Mouse (Mus musculus): ENCODE data around the gene Dtnbp1.

Dtnbp1 gene

DNA sequence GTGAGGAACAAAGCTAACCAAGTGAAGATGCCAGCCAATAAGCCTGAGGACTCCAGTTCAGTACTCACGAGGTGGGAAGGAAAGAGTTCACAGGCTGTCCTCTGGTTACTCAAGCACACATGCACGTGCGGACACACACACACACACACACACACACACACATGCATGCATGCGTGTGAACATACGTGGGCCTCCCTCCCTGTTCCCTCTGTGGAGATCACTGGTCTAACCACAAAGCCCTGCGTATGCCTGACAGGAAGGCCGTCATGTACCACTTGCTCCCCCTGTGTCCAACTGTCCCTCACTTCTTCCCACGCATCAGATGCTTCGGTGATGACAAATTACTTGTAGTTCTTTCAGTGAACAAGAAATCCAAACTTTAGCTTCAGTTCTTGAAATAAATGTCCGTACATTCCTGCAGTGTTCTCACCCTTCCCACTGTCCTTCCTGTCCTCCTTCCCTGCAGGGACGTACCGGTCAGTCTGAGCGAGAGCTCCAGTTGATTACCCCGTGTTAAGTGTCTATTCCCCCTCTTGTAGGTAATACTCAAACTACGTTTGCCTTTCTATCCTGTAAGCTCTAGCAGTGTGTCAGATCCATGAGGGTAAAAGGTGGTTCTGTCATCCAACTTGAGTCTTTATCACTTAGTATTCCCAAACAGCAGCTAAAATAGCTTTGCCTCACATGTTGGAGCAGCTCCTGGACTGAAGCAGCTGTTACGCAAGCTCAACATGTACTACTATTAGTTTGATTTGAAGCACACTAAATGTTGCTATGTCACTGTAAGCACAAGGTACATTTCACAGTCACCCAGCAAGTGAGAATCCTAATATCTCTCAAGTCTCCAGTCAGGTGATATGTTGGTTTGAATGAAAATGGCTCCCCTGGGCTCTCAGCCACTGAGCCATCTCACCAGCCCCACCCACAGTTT lies 53.4 kb downstream of the Dtnbp1 start:
- no peak for DNase-seq (ENCODE audit: low spot score)

DNA sequence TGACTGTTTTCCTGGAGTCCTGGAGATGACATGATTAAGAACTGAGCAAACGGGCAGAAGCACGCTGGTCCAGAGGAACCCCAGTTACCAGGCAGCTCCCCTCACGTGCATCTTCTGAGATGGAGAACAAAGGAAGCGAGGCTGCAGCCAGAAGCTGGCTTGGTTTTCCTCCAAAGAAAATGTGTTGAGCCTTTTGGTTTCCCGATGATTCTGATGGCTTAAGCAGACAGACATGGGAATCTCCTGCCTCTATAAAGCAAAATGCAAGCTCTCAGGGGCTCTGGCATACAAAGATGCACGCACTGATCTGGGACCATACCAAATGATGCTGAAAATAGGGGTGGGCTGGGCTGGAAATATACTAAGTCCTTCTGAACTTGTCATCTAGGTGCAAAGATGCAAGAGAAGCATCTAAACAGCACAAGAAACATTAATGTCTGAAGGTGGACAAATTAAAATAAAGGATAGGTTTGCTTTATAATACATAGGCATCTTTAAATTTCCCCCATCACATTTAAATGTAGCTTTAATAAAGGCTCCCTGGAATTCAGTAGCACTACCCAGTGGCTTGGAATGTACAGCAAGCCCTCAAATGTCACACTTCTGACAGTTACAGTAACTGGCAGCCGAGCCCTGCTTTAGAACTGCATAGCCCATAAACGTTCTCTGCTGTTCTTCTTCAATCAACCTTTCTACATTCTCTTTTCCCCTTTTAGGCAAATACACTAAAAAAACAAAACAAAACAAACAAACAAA lies 54.9 kb downstream of the Dtnbp1 start:
- DNase-seq (ENCODE audit: low spot score): no peak

DNA sequence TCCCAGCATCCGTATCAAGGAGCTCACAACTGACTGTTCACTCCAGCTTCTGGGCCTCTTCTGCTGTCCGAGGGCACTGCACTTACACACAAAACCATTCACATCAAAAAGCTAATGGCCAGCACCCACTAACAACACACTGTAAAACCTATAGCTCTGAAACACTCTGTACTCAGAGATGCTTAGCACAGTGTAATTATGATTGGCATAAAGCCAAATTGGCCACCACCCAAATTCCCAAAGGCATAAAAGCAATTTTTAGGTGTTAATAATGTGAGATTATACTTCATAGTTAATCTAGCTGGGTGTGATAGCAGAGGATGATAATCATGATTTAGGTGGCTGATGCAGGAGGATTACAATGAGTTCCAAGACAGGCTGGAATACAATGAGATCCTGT lies 58.3 kb downstream of the Dtnbp1 start:
- no peak for DNase-seq (ENCODE audit: low spot score)

DNA sequence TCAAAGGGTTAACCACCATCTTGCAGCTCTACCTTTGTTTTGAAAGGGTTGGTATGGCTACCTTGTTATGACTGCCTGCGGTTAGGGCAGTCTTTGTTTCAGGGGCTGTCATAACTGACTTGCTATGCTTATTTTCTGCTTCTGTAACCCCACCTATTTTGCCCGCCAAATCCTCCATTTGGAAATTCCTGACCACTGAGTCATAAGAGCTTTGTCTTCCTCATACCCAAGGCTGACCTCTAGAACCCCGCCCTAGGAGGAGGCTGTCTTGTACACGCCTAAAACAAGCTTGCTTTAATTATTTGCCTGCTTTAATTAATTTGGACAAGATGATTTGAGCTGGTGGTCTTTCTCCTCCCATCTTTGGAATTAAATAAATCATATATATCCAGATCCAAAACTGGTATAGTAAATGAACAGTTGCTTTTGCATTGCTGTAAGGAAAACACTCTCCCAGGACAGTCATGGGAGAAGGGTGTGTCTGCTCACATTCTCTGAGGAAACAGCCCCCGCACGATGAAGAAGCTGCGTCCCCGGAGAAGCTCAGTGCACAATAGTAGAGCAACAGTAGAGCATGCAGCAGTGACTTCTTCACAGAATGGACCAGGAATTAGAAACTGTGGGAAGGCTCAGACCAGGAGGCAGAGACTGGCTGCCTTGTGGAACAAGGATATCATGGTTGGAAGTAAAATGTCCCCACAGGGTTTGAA lies 62.5 kb downstream of the Dtnbp1 start:
- no peak for DNase-seq (ENCODE audit: low spot score)

DNA sequence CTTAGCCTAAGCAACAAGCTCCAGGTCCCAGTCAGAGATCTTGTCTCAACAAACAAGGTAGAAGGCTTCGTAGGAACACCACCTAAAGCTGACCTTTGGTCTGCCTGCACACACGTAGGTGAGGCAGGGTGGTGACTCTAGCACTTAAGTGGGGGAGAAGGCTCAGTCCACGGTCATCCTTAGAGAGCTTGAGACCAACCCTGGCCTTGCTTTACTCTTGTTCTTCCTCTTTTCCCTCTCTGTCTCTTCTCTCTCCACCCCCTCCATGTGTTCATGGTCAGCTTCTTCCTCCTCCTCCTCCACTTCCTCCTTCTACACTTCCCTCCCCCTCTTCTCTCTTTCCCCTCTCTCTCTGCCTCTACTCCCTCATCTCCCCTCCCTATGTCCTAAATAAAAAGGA lies 64.3 kb downstream of the Dtnbp1 start:
- DNase-seq (ENCODE audit: low spot score): no peak

DNA sequence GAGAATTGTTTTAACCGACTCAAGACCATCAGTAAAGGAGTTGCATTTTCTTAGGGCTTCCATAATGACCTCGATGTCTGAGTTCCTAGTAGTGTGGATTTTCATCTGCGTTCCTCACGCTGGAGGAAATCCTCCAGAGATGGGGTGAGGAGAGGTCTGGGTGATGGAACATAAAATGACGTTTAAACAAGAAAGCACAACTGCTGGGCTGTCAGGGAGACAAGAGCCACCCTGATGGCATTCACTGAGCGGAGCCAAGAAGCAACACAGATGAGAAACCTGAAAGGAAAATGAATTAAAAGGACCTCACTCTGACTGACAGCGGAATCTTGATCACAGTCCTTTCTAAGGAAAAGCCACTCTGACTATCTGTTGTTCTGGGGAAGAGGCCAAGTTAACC lies 68.4 kb downstream of the Dtnbp1 start:
- DNase-seq (ENCODE audit: low spot score): no peak

DNA sequence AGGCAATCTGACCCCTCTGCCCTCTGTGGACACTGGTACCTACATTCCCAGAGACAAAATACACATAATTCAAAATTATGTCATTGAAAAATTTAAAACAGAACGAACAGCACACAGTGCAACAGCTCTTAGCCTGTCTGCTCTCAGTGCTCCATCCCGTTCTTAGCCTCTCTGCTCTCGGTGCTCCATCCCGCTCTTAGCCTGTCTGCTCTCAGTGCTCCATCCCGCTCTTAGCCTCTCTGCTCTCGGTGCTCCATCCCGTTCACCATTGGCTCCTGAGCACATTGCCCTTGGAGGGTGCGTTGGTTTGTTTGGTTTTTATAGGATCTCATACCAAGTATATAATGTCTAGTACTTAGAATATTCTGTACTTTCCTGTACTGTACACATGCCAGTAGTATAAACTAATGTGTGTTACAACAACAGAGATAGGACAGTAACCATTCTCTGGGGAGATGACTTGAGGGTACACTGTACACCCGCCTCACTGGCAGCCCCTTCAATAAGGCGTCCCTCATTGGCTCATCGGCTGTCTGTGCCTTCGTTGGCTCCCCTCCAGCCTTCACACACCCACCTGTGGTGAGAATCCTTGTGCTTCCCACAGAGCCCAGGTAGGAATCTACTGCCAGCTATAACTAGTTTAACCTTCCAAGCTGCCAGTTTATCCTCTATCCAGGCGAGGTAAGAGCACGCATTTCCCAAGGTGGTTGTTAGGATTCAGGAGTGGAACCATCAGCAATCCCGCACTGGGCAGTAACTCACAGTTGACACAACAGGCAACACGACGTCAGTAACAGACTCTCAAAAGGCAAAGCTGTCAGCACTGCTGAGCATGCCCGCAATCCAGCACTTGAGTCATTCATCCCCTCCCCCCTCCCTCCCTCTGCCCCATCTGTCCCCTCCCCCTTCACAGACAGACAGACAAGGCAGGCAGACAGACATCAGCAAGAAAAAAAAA lies 69.4 kb downstream of the Dtnbp1 start:
- DNase-seq (ENCODE audit: low spot score): no peak

DNA sequence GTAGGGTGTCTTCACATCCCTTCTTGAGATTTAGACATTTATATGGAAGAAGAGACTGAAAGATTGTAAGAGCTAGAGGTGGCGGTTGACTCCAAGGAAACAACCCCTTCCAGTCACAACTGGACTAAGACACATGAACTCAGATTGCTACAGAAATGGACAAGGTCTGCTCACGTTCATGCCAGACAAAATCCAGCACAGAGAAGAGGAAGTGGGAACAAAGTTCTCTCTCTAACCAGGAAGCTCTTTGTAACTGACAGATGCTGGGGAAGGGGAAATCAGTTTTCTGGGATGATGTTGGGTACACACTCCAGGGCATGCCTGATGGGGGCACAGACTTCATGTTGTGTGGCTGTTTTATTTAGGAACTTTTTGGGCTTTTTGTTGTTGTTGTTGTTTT lies 75.6 kb downstream of the Dtnbp1 start:
- no peak for DNase-seq (ENCODE audit: low spot score)

DNA sequence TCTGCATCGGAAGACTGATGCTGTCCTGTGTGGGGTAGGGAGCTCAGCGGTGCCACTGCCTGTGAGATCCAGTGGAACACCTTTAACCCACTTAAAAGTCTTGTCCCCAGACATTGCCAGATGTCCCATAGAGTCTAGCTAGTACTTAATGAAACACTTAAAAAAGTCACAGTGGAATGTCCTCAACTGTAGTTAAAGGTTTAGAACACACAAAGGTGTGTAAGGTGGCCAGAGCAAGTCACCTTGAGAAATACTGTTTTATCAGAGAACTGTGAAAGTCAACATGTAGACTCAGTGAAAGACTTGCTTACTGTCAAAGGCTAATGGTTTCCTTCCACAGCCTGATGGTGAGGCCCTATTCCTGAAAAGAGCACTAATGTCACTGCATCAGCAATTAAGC lies 76.8 kb downstream of the Dtnbp1 start:
- no peak for DNase-seq (ENCODE audit: low spot score)

DNA sequence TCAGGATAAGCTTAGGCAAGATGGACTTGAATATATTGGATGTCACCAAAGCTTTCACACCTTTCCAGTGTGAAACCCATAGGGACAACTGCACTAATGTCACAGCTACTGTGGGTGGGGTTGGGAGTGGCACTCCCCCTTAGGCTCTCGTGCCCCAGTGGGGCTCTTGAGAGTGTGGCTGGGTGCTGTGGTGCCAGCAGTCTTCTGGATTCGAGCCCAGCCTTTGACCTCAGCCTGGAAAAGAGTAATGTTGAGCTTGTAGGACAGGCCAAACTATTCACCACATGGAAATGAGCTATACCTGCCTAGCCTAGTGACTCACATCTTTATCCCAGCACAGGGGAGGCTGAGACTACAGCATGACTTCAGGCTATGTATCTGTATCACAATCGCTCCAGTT lies 77.9 kb downstream of the Dtnbp1 start:
- no peak for DNase-seq (ENCODE audit: low spot score)

DNA sequence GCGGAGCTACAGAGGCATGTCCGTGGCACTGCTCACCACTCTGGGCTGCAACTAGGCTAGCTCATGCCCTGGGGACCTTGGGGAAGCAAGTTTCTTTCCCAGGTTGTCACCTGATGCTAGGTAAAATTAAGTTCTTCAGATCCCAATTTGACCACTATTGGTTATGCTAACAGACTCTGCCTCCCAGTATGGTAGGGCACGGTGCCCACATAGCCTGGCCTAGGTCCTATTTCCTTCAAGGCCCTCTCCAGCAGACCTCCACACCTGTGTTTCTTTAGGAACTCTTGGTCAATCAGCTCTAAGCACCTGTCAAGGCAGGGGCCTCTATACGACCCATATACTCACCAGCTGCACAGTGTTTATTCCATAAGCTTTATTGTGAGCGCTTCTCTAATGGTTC lies 80.2 kb downstream of the Dtnbp1 start:
- DNase-seq (ENCODE audit: low spot score): no peak

DNA sequence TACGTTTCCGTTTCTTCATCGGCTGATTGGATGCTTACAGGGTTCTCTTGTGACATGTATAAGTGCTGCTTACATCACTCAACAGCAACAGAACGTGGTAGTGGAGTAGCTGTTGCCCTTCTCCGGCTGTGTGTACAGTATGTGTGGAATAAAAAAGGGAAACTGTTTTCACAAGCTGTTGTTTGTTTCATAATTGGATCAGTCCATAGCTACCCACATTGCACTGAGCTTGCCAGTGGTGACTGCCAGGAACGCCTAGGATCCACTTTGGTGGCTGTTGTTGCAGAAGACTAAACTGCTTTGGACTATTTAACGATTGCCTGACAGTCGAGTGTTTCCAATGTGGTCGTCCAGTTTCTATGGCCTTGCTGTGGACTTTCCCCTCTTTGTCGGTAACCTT lies 80.9 kb downstream of the Dtnbp1 start:
- no peak for DNase-seq (ENCODE audit: low spot score)

DNA sequence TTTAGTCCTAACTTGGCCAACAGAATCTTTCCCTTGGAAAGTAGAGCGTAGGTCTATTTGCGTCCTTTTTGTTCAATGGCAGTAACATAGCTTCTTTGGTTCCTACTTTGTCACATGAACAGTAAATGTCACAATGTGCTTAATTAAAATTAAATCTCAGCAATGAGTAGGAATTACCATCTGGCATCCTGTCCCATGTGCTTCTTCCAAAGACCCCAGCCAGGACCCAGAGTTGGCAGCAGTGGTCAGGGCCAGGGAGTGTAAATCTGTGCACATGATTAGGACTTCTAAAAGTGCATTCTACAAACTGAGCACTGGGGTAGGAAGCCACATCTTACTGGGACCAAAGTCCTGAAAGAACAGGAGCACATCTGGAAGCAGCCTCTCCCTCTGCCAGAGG lies 83.7 kb downstream of the Dtnbp1 start:
- DNase-seq (ENCODE audit: low spot score): no peak

DNA sequence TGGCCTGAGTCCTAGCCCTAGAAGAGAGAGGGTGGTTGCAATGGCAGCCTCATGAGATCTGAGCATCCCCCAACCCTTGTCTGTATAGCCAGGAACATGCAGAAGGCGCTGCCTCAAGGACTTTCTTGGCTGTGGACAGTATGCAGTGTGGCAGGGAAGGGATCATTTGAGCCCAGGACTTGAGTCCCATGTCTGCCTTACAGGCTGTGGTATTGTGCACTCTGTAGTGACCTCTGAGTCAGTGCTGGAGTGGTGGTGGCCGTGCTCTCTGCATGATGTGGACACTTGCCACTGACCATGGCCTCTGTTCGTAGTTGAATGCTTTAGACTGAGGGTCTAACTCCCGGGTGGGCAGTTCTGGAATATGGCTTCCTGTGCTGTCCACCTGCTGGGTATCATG lies 84.7 kb downstream of the Dtnbp1 start:
- no peak for DNase-seq (ENCODE audit: low spot score)

DNA sequence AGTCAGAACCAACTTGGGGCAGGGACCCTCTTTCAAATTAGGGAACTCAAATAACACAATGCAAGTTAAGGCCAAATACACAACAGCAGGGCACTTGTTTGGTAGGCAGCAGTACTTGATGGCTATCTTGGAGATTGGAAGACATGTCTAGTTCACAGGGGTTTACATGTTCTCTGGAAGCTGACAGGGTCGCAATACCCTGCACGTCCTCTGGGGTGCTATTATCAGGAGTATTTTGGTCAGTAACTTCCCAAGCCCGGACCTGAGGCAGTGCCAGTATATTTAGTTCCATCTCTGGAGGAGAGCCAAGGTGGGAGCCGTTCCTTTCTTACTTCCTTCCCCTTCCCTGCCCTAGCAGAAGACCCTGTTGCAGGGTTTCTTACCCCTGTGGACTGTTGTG lies 86.0 kb downstream of the Dtnbp1 start:
- DNase-seq (ENCODE audit: low spot score): no peak

DNA sequence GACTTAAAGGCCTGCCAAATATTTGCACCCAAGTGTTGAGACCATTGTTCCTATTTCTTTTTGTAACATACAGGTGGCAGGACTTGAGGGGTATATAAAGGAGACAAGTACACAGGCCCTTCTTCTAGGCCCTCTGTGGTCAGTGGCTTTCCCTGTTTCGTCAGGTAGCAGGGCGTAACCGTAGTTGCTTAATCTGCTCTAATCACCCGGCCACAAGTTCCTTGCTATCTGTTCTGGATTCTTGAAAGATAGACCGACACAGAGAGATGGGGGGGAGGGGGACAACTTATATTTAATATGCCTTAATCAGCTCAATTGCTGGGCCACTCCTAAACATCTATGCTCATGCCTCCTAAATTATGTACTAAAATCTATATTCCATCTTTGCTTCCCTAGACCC lies 86.6 kb downstream of the Dtnbp1 start:
- no peak for DNase-seq (ENCODE audit: low spot score)

DNA sequence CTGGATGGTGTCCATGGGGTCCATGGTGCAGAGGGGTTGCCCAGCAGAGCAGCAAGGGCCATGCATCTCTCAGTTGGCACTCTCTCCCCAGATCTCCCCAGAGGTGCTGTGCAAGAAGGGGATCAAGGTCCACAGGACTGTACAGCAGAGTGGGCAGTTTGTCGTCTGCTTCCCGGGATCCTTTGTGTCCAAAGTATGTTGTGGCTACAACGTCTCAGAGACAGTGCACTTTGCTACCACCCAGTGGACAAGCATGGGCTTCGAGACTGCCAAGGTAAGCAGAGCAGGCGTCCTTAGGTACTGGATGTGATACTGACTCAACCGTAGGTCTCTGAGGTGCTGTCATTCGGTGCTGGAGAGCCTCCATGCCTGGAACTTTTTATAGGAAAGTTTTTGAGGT lies 88.4 kb downstream of the Dtnbp1 start:
- DNase-seq (ENCODE audit: low spot score): no peak

DNA sequence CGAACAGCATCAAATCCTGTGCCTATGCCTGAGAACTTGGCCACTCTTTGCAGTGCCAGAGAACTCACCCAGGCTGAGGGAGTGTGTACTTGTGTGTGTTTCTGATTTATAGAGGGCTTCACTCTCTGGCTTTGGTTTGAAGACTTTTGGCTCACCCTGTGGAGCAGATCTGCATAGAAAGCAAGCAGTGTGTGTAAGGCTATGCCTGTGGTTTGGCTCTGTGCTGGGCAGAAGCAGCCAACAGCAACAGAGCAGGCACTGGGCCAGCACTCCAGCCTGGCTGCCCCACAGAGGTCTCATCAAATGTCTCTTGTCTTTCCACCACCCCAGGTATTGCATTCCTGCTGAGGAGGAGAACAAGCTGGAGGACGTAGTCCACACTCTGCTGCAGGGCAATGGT lies 89.1 kb downstream of the Dtnbp1 start:
- DNase-seq (ENCODE audit: low spot score): no peak

DNA sequence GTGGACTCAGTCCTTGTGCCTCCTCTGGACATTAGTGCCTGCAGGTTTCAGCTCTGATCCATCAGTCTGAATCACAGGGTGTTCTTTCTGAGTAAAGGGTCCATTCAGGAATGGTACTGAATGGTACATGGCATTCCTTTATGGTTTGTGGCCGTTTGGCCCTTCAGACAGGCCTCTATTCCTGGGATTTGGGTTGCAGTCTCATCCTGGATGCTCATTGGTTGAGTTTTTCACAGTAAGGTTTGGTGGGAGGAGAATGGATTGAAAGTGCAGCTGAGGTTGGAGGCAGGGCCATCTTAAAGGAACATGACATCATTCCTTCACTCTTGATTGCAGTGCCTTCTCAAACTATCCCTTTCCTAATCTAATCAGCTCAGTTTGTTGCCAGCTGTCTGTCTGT lies 93.2 kb downstream of the Dtnbp1 start:
- no peak for DNase-seq (ENCODE audit: low spot score)

DNA sequence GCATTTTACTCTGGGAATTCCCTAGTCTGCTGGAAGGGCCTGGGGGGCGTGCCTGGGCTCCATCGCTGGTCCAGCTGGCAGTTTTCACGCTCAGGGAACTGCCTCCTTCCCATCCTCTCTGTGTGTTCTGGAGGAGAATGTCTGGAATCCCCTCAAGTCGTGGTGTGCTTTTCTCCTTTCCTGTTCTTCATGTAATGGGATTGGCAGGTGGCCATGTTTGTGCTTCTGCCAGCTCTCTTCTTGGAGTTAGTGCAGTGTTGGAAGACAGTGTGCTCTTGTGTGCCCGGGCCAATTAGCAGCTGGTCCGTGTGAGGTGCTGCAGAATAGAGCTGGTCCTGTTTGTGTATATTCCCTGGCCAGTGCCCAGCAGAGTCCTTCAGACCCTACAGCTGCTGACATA lies 94.2 kb downstream of the Dtnbp1 start:
- DNase-seq (ENCODE audit: low spot score): peak; percentile 59

DNA sequence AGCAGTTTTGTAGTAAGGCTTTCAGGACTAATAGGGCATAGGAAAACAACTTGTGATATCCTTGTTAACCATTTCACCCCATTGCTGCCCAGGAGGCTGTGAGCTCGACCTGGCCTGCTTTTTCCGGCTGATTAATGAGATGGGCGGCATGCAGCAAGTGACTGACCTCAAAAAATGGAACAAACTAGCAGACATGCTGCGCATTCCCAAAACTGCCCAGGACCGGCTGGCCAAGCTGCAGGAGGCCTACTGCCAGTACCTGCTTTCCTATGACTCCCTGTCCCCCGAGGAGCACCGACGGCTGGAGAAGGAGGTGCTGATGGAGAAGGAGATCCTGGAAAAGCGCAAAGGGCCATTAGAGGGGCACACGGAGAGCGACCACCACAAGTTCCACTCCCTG lies 95.8 kb downstream of the Dtnbp1 start:
- no peak for DNase-seq (ENCODE audit: low spot score)

DNA sequence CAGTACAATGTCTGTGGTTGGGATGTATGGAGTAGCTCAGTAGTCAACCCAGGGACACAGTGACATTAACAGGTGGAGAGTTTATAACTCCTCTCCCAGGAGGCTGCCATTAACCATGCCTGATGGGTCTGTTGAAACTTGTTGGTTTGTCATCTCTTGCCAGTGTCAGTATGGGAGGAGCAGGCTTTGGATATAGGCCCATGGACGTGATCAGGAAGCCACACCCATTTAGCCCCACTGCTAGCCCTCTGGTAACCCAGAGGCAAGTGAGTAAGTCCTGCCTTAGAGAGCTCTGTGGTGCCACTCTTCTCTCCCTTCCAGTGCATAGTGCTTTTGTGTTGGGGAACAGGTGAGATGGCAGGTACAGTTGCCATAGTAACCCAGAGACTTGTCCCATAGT lies 97.7 kb downstream of the Dtnbp1 start:
- no peak for DNase-seq (ENCODE audit: low spot score)

Measured in urinary bladder, postnatal 25 days (tissue).